Mouse (Mus musculus): ENCODE measurements around the gene Ahrr. TPM values are rescaled to one million over a fixed set of nuclear protein-coding genes. Genes with fewer than 3 reads are reported as not detected.
A peak's percentile ranks its signal among the peaks of the same experiment; 100 is the strongest.

Gene Ahrr
- total RNA-seq (2015; ENCODE audit: low replicate concordance) (not detected in 2 replicates), total RNA-seq (2017; ENCODE audit: low replicate concordance) (0.51 TPM in 1 of 2 replicates, not detected in the other)

DNA sequence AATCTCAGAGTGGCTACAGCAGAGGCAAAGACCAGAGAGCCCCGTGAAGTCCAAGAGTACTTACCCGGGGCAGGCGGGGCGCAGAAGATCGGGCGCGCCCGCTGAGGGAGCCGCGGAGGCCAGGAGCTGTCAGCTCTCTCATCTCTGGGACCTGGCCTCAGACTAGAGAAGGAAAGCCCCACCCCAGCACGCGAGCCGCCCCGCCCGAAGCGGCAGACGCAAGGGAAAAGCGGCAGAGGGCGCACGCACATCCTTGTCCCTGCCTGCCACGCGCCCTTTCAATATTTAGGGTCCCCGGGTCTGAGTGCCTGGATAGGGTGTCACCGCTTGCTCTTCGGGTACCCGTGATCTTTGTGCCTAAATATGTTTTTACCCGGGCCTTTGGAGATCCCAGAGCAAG, at the start of gene Ahrr:
Ahrr (minus strand) TSS at position 165 of the 400 bp plus-strand sequence.
- no peak for ATAC-seq (replicated peaks; ENCODE audit: low FRiP score, poor library complexity, severe bottlenecking)

GRCm38 (mm10) chr13:74341036-74341435, 48.9 kb upstream of the Ahrr start:
- peak; percentile 86 for ATAC-seq (replicated peaks; ENCODE audit: low FRiP score, poor library complexity, severe bottlenecking)

GRCm38 (mm10) chr13:74329321-74329720, 37.2 kb upstream of the Ahrr start:
- ATAC-seq (replicated peaks; ENCODE audit: low FRiP score, poor library complexity, severe bottlenecking): no peak

DNA sequence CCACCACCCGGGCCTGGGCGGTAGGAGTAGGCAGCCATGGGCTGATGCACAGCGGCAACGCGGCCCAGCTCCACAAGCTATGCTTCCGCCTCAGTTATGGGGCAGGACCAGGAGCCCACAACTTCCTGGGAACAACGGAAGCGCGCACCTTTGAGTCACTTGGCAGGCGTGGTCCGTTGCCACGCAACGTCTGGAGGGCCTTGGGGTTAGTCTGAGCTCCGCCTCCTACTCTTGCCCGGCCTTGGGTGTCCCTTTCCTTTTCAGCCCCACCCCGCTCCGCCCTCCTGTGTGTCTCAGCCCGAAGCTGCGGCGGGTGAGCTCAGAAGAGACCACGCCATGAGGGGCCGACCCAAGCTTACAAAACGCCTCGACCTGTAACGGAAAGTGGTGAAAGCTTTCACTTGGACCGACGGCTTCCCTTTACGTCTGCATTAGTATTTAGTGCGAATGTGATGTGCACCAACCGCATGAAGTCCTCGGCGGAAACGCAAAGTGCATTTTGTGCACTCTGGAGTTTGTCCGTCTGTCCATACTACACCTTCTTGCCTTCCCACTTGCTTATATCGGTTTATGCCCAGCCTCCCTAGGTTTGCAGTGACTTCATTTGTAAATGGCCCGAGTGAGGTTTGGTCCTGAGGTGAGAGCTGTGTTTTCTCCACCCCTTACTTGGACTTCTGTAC, 25.2 kb upstream of the Ahrr start, which contains the start of gene Pdcd6:
Pdcd6 (minus strand) TSS at position 411 of the 680 bp plus-strand sequence.
- ATAC-seq (replicated peaks; ENCODE audit: low FRiP score, poor library complexity, severe bottlenecking): peak; percentile 98

GRCm38 (mm10) chr13:74316789-74317169, 24.6 kb upstream of the Ahrr start:
- peak; percentile 35 for ATAC-seq (replicated peaks; ENCODE audit: low FRiP score, poor library complexity, severe bottlenecking)

GRCm38 (mm10) chr13:74316386-74316785, 24.3 kb upstream of the Ahrr start:
- no peak for ATAC-seq (replicated peaks; ENCODE audit: low FRiP score, poor library complexity, severe bottlenecking)

GRCm38 (mm10) chr13:74314616-74315015, 22.5 kb upstream of the Ahrr start:
- no peak for ATAC-seq (replicated peaks; ENCODE audit: low FRiP score, poor library complexity, severe bottlenecking)

GRCm38 (mm10) chr13:74305780-74306179, 13.6 kb upstream of the Ahrr start:
- no peak for ATAC-seq (replicated peaks; ENCODE audit: low FRiP score, poor library complexity, severe bottlenecking)

DNA sequence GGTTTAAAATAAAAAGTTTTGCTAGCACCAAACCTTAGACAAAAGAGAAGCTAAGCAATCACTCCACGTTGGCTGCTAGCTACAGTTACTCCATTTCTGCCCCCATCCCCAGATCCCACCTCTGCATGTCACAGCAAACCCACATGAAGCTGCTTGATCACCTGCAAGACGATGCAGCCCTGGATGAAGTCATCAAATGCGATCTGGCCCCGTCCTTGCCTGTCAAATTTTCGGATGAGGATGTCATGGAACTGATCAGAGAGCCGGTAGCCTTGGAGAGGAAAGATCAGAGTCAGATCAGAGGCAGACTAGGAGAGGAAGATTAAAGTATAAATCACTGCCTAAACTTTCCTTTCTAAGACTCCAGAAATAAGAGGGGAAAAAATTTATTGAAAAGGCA, 13.2 kb upstream of the Ahrr start:
- no peak for ATAC-seq (replicated peaks; ENCODE audit: low FRiP score, poor library complexity, severe bottlenecking)

- ATAC-seq (replicated peaks; ENCODE audit: low FRiP score, poor library complexity, severe bottlenecking): no peak
Measured at GRCm38 (mm10) chr13:74302050-74303037, 10.2 kb upstream of the Ahrr start.

GRCm38 (mm10) chr13:74301607-74301984, 9.5 kb upstream of the Ahrr start:
- 0 out of 2 replicates have a peak, but pooled peaks have one; percentile 29 for ATAC-seq (replicated peaks; ENCODE audit: low FRiP score, poor library complexity, severe bottlenecking)

DNA sequence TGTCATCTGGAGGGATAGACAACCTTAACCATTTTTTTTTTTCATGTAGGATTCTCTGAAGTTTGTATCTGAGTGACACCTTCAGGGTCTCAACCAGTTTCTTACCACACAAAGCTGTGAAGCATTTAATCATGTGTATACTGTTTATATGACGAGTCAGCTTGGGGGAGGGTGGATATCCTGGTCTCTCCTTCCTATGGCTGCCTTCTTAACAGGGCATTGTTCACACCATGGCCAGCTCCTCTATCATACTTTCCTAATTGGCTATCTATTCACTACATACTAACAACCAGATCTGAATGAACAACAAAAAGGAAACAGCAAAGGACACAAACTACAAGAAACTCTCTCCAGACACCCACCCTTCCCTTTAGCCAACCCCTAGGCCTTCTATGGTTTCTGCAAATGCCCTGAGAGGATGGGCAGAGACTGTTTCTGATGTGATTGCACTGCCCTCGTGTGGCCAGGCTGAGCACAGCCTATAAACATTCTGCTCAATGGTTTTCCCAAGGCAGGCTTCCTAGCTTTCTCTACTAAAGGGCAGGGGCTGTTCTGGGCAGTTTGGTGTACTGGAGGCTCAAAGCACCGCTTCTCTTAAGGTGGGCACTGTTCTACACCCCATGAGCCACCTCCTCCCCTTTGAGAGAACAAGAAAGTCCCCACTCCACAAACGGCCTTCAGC, 8.9 kb upstream of the Ahrr start:
- peak; percentile 77 for ATAC-seq (replicated peaks; ENCODE audit: low FRiP score, poor library complexity, severe bottlenecking)

GRCm38 (mm10) chr13:74296376-74296775, 4.2 kb upstream of the Ahrr start:
- ATAC-seq (replicated peaks; ENCODE audit: low FRiP score, poor library complexity, severe bottlenecking): no peak

DNA sequence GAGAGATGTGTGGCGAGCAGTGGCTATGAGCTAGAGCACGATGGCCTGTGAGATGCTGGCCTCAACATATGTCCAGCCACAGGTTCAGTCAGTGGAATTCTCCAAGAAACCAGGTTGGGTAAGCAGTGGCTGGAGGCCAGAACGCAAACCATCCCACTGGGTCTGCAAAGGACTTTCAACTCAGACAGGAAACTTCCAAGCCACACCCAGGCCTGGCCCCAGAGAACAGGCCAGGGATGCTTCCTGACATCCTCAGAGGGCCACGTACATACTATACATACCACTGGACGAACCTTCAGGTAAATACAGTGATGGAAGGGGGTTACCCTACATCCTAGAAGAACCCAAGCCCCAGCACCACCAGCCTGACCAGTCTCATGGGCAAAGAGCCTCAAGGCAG, 2.5 kb downstream of the Ahrr start:
- ATAC-seq (replicated peaks; ENCODE audit: low FRiP score, poor library complexity, severe bottlenecking): no peak

- ATAC-seq (replicated peaks; ENCODE audit: low FRiP score, poor library complexity, severe bottlenecking): no peak
Measured at GRCm38 (mm10) chr13:74282299-74282698, 9.8 kb downstream of the Ahrr start.

- no peak for ATAC-seq (replicated peaks; ENCODE audit: low FRiP score, poor library complexity, severe bottlenecking)
Measured at GRCm38 (mm10) chr13:74275726-74276125, 16.4 kb downstream of the Ahrr start.

DNA sequence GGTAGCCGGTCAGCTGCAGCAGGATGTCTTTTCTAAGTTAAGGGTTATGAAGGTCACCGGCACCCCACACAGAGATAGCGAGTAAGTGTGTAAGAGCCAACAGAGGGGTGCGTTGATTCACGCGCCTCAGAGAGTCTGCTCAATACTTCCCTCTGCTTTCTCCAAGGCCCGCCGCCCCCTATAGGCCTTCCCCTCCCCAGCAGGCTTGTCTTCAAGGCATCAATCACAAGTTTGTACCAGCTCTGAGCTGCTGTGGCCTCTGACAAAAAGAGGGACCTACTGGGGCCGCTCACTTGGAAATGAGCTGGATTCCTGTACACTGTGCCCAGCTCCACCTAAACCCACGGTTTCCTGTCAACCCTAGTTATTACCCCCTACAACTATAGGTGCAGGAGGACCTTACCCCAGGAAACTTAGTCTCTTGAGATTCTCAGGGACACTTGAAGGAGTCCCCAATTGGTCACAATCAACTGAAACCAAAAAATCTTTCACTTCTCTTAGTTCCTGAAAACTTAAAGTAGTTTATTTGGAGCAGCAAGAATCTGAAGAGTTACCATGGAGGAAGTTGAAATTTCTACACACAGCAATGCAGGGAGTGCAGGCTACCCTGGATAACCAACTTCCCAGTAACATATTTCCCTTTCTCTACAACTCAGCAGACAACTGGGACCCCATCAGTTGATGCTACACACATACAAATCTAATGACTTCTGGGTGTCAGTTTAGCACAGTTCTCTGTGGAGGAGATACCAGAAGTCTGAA, 31.7 kb downstream of the Ahrr start:
- ATAC-seq (replicated peaks; ENCODE audit: low FRiP score, poor library complexity, severe bottlenecking): no peak

DNA sequence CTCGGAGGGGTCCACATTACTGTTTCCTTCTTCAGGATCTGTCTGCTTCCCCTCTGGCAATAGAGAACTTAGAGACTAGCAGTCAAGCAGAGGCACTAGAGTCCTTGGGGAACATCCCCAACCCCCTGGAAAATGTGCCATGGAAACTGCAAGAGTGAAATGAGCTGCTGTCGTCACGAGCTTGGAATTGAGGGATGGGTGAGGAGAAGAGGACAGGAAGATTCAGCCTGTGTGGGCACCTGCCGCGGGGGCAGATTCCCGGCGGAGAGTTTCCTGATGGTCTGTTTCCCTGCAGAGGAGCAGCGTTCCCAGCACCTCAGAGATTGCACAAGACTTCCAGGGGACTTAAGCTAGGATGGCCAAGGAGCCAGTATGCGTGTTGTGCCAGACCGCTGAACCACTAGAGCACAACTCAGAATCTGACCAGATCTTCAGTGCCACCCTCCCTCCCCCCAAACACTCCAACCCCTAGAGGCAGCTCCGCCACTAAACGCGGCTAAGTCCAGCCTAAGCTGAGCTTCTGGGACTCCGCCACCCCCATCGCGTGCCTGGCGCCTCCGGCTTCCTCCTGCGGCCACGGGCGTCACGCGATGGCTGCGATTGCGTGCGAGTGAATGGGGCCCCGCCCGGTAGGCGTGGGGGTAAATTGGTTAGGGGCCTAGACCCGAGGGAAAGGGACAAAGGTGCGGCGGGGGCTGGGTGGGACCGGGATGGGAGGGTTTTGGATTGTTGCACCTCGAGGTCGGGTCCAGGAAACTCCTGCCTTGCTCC, 32.5 kb downstream of the Ahrr start:
- no peak for ATAC-seq (replicated peaks; ENCODE audit: low FRiP score, poor library complexity, severe bottlenecking)

DNA sequence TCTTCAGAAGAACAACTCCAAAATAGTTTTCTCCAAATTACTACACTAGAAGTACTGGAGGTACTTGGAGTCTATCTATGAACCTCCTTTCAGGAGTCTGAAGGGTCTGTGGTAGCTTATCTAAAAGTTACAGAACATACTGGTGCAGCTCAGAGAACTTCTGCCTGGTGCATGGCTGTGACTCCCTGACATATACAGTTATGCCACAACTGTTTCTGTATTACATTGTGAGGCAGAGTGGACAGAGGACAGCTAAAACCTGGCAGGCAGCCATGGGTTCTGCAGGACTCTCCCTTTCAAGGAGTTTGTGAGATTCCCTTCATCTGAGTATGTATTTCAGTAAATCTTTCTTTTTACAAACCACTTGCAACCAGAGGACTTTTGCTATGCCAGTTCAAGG, 45.6 kb downstream of the Ahrr start:
- no peak; the same call in 1 of the 2 replicates for ATAC-seq (replicated peaks; ENCODE audit: low FRiP score, poor library complexity, severe bottlenecking)
